Mouse (Mus musculus) testis, postnatal 14 days (tissue): ENCODE results near the gene Tfpi2.

Source experiments
- DNase-seq: peaks from one replicate; pipeline ENCODE4 v3.0.0; 2021; ENCODE audit warnings: low spot score

The Tfpi2 gene

GRCm38 (mm10) chr6:3988750-3989149, at the start of gene Tfpi2:
Tfpi2 (minus strand) TSS chr6:3988919.
- no peak for DNase-seq

GRCm38 (mm10) chr6:4030956-4031355, 42.2 kb upstream of the Tfpi2 start:
- no peak for DNase-seq

- DNase-seq, result no peak
These were observed 37.6 kb upstream of the Tfpi2 start for GRCm38 (mm10) chr6:4026367-4026766.

- DNase-seq, result no peak
These were observed 33.9 kb upstream of the Tfpi2 start for GRCm38 (mm10) chr6:4022645-4023044.

DNA sequence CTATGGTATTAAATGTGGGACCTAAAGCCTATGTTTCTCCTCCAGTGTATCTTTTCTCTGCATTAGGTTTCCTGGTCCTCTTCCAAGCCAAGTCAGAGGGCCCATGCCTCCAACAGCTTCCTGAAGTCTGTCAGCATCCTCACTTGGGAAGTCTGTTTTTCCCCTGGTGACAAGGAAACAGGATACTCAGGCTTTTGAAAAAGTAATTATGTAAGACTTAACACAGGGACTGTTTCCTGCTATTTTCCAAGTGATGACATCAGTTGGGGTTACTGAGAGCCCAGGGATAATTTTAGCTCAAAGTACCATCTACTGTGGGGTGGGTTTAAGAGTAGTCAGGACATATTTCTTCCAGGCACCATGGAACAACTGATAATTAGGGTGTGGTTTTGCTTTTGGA, 20.8 kb upstream of the Tfpi2 start:
- no peak for DNase-seq

GRCm38 (mm10) chr6:4008501-4009040, 19.9 kb upstream of the Tfpi2 start:
- no peak for DNase-seq

GRCm38 (mm10) chr6:4004808-4005207, 16.1 kb upstream of the Tfpi2 start:
- no peak for DNase-seq

DNA sequence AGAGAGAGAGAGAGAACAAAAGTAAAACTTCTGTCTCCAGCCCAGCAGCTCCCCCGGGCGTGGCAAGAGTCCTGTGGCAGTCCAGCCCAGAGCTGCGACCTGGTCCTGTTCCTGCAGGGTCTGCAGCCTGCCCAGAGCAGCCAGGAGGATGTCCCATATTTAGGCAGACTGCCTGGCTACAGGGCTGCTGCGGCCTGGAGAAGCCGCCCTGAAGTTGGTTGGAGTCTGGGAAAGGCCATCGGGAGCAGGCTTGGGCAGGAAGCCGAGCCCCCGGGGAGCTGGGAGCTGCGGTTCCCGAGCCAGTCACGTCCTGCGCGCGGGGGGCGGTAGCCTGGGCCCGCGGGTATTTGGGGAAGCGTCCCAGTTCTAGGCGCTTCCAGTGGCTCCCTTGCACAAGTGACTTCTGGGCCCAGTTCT, 15.2 kb upstream of the Tfpi2 start, which contains the start of gene Gng11:
Gng11 (plus strand) TSS at position 15 of the 417 bp plus-strand sequence.
- peak; percentile 31 for DNase-seq

- no peak for DNase-seq
These were observed 14.7 kb upstream of the Tfpi2 start for GRCm38 (mm10) chr6:4003445-4003844.

- no peak for DNase-seq
These were observed 12.0 kb upstream of the Tfpi2 start for GRCm38 (mm10) chr6:4000716-4001115.

DNA sequence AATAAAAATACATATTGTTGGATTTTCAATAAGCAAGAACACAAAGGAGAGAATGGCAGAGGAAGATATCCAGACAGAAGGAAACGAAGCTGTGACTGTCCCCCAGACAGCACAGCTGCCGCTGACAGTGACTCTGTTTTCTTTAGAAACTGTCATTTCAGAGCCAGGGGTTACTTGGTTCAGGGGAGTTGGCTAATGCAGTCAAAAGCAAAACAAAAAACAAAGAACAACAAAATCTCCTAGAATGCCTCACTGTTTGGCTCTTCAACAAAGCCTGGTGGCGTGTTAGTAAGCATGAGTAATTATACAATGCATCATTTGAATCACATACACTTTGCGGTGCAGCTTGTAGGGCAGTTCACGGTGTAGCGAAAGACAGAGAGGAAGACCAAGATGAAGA, 10.6 kb upstream of the Tfpi2 start:
- DNase-seq, result no peak

- no peak for DNase-seq
These were observed 9.4 kb upstream of the Tfpi2 start for GRCm38 (mm10) chr6:3998089-3998488.

- DNase-seq, result no peak
These were observed 4.8 kb upstream of the Tfpi2 start, which contains the start of gene Gngt1 for GRCm38 (mm10) chr6:3993492-3993891. Gngt1 (plus strand) TSS chr6:3993792.

DNA sequence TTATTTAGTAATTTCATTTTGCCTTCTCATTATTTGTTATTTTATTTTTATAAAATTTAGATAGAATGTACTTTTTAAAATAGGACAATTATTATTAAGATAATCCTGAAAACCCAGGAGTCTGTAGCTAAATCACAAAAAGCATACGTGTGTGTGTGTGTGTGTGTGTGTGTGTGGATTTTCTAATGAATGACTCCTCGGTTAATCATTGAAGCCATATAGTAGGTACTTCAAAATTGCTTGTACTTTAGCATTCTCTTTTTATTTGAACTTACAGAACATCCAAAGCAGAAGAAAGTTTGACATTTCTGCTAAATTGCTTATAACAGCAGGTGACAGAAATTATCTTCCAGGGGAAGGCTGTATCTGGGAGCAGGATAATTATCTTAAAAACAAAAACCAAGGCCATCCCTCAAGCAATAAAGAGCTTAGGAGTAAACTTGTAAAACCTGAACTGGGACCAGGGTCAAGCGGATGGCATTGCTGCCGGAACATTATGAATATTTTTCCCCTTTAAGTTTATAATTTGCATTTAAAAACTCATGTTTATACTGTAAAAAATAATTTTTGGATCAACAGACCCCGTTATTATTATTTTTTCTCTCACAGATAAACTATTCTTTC, 5.9 kb downstream of the Tfpi2 start:
- DNase-seq, result no peak

DNA sequence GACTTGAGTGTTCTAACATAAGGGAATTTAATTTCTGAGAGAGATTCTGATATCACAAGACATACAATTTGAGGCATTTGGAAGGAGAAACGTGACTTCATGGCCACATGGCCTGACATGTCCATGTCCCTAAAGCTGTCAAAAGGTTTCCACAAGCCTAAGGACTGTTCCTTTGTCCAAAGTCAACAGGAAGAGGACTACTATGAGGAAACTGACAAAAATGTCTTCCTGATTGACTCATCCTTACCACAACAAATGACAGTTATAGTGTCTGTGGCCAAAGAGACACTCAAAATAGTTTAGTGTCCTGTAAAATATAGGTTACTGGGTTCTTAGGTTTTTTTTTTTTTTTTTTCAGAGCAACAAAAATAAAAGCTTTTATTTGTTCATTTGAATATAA, 15.0 kb downstream of the Tfpi2 start:
- no peak for DNase-seq

- no peak for DNase-seq
These were observed 20.8 kb downstream of the Tfpi2 start for GRCm38 (mm10) chr6:3967676-3968626.

GRCm38 (mm10) chr6:3954969-3955368, 33.8 kb downstream of the Tfpi2 start:
- no peak for DNase-seq

DNA sequence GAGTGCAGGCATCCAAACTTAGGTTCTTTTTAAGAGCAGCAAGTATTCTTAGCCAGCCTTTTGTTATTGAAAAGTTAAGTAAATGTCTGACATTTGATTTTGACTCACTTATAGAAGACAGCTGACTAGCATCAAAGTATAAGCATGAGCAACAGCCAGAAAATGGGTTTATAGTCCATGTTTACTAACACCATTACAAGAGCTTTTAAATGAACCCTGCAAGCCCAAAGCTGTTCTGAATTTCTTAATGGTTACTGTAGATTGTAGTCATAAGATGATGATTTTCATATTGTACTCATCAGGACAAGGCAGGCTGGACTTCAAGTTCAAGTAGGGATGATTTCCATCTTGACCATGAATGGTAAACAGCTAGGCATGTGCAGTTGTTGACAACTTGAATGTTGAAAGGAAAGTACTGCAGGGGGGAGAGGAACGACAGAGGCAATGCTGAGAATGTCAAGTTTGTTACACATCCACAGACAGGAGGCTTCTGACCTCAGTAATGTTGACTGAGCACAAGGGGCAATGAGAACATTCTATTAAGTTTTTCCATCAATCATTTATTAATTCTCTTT, 52.5 kb downstream of the Tfpi2 start:
- DNase-seq, result no peak

- DNase-seq, result no peak
These were observed 53.1 kb downstream of the Tfpi2 start for GRCm38 (mm10) chr6:3935606-3936005.

DNA sequence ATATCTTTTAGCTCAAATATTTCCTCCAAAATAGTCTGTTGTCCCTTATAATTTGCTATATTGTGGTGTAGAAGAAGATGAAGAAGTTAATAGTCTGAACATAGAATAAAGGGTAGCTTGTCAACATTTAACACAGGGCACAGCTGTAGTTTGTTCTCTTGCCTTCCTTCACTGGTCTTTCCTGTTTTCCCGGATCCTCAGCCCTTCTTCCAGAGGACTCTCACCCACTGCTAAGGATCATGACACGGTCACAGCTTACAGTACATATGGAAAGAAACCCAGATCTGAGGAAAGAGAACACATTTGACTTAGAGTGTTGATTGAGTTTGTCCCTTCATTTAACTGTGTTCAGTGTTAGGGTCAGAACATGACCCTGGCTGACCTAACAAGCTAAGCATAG, 53.7 kb downstream of the Tfpi2 start:
- no peak for DNase-seq

- no peak for DNase-seq
These were observed 62.6 kb downstream of the Tfpi2 start for GRCm38 (mm10) chr6:3926140-3926539.

DNA sequence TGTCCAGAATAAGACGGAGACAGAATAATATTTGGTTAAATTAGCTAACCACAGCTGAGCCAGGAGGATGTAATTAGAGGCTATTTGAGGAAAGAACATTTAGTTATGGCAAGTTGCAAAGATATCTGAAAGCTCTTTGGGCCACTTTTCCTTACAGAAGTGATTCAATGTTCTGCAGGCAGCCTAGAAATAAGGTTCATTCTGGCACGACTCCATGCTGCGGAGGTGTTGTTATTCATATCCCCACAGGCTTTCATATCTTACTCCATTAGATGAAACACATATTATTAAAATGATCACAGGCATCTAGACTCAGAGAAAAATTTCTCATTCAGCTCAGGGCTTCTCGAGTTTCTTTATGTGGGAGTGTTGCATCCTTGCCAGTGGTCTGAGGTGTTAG, 65.8 kb downstream of the Tfpi2 start:
- DNase-seq, result no peak

DNA sequence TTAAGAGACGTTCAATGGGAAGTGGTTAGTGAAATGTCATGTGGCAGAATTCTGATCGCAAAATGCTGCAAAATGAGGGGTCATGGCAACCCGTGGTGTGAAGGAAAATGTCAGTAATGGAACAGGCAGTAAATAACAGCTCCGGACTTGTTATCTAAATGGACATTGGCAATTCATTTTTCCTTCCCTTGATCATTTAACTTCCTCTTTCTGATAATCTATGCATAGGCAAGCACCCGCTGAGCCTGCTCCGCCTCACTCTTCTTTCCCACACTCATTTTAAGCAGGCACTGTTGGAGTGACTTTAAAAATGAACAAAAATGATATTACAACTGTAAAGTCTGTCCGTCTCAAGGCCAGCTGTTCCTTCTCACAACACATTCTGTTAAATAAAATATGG, 72.7 kb downstream of the Tfpi2 start:
- no peak for DNase-seq
